Mouse (Mus musculus): Measurements from ENCODE around the gene Gpc6. TPM values are rescaled to one million over a fixed set of nuclear protein-coding genes. Genes with fewer than 3 reads are reported as not detected.
A peak's percentile ranks its signal among the peaks of the same experiment; 100 is the strongest.

Gene Gpc6
- polyA plus RNA-seq, 1 experiment from 2014 or later: 31.2 TPM

DNA sequence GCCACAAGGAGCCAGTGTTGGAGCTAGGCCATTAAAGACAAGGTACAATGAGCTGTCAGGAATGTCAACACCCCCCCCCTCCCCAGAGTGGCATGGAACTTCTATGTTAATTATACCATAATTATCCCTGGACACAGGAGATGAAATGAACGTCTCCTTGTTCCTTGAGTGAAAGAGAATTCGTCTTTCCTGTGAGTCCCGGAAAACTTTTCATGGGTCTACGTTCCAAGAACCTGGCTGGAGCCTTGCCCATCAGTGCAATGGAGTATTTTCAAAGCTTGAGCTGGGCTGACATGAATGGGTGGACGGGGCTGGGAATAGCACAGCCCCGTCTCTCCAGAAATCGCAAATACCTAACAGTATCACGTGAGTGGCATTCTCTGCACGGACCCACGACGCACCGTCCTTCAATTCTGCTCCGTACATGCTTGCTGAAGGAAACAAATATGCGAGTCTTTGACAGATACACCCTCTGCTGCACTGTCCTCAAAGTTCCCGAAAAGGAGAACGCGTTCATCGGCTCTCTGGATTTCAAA, 444.3 kb downstream of the Gpc6 start:
- ATAC-seq (ENCODE audit: insufficient read depth, low FRiP score, low TSS enrichment) (no peak; the same call in 1 of the 2 replicates), DNase-seq (ENCODE audit: low spot score) (no peak)
- H3K4me2 ChIP-seq (ENCODE audit: low read depth): no peak overlapping the region
- 92% methylated on average over 18 of the region's 18 CpGs for WGBS
- no peaks in the 10 kb centered on the region for H3K4me1 ChIP-seq (ENCODE audit: control insufficient read depth, insufficient read depth, low read length)
- H3K9me3 ChIP-seq (ENCODE audit: control insufficient read depth, low read length): no peaks in the 10 kb centered on the region
- H3K27ac ChIP-seq (ENCODE audit: low read depth, low read length): no peak overlapping the region
- H3K27me3 ChIP-seq (ENCODE audit: control insufficient read depth, insufficient read depth, low read length): no peaks in the 10 kb centered on the region
- H3K4me3 ChIP-seq (ENCODE audit: low read depth, low read length): no peak overlapping the region
- no peak overlapping the region for H3K9ac ChIP-seq (ENCODE audit: low read length)
- no peaks in the 10 kb centered on the region for H3K36me3 ChIP-seq (ENCODE audit: control insufficient read depth, insufficient read depth, low read length)

- ATAC-seq (ENCODE audit: insufficient read depth, low FRiP score, low TSS enrichment) (no peak), DNase-seq (ENCODE audit: low spot score) (no peak)
- no peaks in the 10 kb centered on the region for H3K9me3 ChIP-seq (ENCODE audit: control insufficient read depth, low read length)
- no peak overlapping the region for H3K4me3 ChIP-seq (ENCODE audit: low read depth, low read length)
- H3K9ac ChIP-seq (ENCODE audit: low read length): no peak overlapping the region
- no peaks in the 10 kb centered on the region for H3K36me3 ChIP-seq (ENCODE audit: control insufficient read depth, insufficient read depth, low read length)
- no peaks in the 10 kb centered on the region for H3K27me3 ChIP-seq (ENCODE audit: control insufficient read depth, insufficient read depth, low read length)
- H3K4me2 ChIP-seq (ENCODE audit: low read depth): no peak overlapping the region
- WGBS: 43% methylated on average over 4 of the region's 4 CpGs
- H3K4me1 ChIP-seq (ENCODE audit: control insufficient read depth, insufficient read depth, low read length): no peaks in the 10 kb centered on the region
- no peak overlapping the region for H3K27ac ChIP-seq (ENCODE audit: low read depth, low read length)
Measured at GRCm38 (mm10) chr14:117376822-117377376, 451.8 kb downstream of the Gpc6 start.

GRCm38 (mm10) chr14:117379979-117380378, 454.9 kb downstream of the Gpc6 start:
- Histone ChIP-seq H3K9ac (ENCODE audit: low read length) (no peak overlapping the region), H3K4me3 (ENCODE audit: low read depth, low read length) (no peak overlapping the region), H3K9me3 (ENCODE audit: control insufficient read depth, low read length) (no peaks in the 10 kb centered on the region), H3K27ac (ENCODE audit: low read depth, low read length) (no peak overlapping the region), H3K4me1 (ENCODE audit: control insufficient read depth, insufficient read depth, low read length) (peaks cover 4% of the 10 kb centered on the region), H3K4me2 (ENCODE audit: low read depth) (no peak overlapping the region), H3K36me3 (ENCODE audit: control insufficient read depth, insufficient read depth, low read length) (no peaks in the 10 kb centered on the region), H3K27me3 (ENCODE audit: control insufficient read depth, insufficient read depth, low read length) (no peaks in the 10 kb centered on the region)
- WGBS: 64% methylated on average over 6 of the region's 6 CpGs
- no peak for DNase-seq (ENCODE audit: low spot score)
- no peak for ATAC-seq (ENCODE audit: insufficient read depth, low FRiP score, low TSS enrichment)

GRCm38 (mm10) chr14:117383188-117383587, 458.1 kb downstream of the Gpc6 start:
- Histone ChIP-seq H3K9ac (ENCODE audit: low read length) (no peak overlapping the region), H3K36me3 (ENCODE audit: control insufficient read depth, insufficient read depth, low read length) (no peaks in the 10 kb centered on the region), H3K4me3 (ENCODE audit: low read depth, low read length) (no peak overlapping the region), H3K9me3 (ENCODE audit: control insufficient read depth, low read length) (no peaks in the 10 kb centered on the region), H3K4me2 (ENCODE audit: low read depth) (no peak overlapping the region), H3K27ac (ENCODE audit: low read depth, low read length) (no peak overlapping the region), H3K27me3 (ENCODE audit: control insufficient read depth, insufficient read depth, low read length) (no peaks in the 10 kb centered on the region), H3K4me1 (ENCODE audit: control insufficient read depth, insufficient read depth, low read length) (peaks cover 4% of the 10 kb centered on the region)
- peak; percentile 29 for DNase-seq (ENCODE audit: low spot score)
- no peak; the same call in 1 of the 2 replicates for ATAC-seq (ENCODE audit: insufficient read depth, low FRiP score, low TSS enrichment)
- 62% methylated on average over 7 of the region's 7 CpGs for WGBS

DNA sequence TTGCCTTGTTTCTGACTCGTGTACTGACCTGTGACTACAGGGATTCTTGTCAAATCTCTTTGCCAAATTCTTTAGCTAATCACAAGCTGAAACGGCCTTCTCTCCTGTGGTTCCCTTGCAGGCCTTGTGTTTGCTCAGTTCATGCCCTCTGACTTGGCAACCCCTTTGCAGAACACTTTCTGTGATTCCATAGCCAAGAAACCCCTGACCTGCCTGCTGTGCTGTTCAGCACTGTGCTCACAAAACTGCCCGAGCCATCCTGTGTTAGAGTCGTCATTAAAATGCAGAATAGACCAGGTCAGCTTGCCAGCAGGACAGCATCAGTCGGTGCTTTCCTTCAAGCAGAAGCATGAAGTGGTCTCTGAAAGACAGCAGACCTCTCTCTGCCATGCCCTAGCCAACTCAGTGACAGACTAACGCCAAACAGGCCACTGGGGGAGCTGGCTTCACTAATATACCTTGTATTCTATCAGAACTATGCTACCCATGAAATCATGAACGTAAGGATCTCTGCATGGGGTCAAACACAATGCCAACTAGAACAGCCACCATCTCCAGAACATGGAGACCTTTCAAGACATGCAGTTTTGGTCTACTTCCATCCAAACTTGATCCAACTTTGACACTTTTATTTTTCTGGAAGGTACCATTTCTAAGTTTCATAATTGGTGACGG, 459.1 kb downstream of the Gpc6 start:
- Histone ChIP-seq H3K4me1 (ENCODE audit: control insufficient read depth, insufficient read depth, low read length) (peaks cover 4% of the 10 kb centered on the region), H3K27ac (ENCODE audit: low read depth, low read length) (no peak overlapping the region), H3K9ac (ENCODE audit: low read length) (no peak overlapping the region), H3K4me2 (ENCODE audit: low read depth) (no peak overlapping the region), H3K36me3 (ENCODE audit: control insufficient read depth, insufficient read depth, low read length) (no peaks in the 10 kb centered on the region), H3K27me3 (ENCODE audit: control insufficient read depth, insufficient read depth, low read length) (no peaks in the 10 kb centered on the region), H3K4me3 (ENCODE audit: low read depth, low read length) (no peak overlapping the region), H3K9me3 (ENCODE audit: control insufficient read depth, low read length) (no peaks in the 10 kb centered on the region)
- ATAC-seq (ENCODE audit: insufficient read depth, low FRiP score, low TSS enrichment) (no peak), DNase-seq (ENCODE audit: low spot score) (no peak)
- WGBS: 60% methylated on average over 8 of the region's 8 CpGs

DNA sequence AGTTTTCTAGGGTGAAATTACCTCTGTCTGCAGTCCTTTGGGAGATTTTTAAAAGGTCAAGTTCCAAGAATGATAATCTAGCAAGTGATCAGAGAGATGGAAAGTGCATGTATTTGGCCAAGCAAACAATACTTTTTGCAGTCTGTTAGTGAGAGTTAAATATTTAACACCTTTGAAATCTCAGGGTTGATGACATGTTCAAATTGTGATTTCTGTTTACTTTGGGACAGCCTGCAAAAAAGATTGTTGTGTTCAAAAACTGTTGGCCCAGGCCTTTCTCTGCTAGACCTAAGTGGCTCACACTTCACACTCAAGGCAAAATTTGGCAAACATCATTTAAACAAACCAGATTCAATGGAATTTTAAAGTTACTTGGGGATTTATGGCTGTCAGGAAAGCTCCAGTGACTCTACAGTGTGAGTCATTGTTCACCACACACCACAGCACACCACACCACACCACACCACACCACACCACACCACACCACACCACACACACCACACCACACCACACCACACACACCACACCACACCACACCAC, 460.7 kb downstream of the Gpc6 start:
- Histone ChIP-seq H3K4me1 (ENCODE audit: control insufficient read depth, insufficient read depth, low read length) (peaks cover 4% of the 10 kb centered on the region), H3K36me3 (ENCODE audit: control insufficient read depth, insufficient read depth, low read length) (no peaks in the 10 kb centered on the region), H3K4me2 (ENCODE audit: low read depth) (no peak overlapping the region), H3K9me3 (ENCODE audit: control insufficient read depth, low read length) (no peaks in the 10 kb centered on the region), H3K27ac (ENCODE audit: low read depth, low read length) (no peak overlapping the region), H3K4me3 (ENCODE audit: low read depth, low read length) (no peak overlapping the region), H3K9ac (ENCODE audit: low read length) (no peak overlapping the region), H3K27me3 (ENCODE audit: control insufficient read depth, insufficient read depth, low read length) (no peaks in the 10 kb centered on the region)
- ATAC-seq (ENCODE audit: insufficient read depth, low FRiP score, low TSS enrichment) (no peak), DNase-seq (ENCODE audit: low spot score) (no peak)

DNA sequence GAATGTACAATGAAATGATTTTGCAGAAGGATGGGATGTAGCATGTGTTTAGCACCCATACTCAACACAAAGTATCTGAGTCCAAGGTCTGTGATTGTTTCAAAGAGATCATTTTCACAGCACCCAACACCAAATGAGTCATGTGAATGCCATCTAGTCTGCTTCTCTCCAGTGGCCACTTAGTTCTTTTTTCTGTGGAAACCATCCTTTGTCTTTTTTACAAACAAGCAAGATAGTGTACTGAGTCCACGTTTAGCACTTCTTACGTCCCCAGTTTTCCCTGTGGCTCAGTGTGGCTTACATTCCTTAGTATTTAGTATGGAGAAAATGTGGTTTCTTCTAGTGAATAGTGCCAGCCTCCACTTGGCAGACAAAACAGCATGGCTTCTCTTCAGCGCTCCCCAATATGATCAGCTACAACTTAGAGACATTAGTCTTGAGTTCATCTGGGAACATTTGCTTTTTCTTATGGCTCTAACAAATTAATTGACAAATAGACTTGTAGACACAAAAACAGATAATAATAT, 465.7 kb downstream of the Gpc6 start:
- no peaks in the 10 kb centered on the region for H3K4me1 ChIP-seq (ENCODE audit: control insufficient read depth, insufficient read depth, low read length)
- no peaks in the 10 kb centered on the region for H3K27me3 ChIP-seq (ENCODE audit: control insufficient read depth, insufficient read depth, low read length)
- ATAC-seq (ENCODE audit: insufficient read depth, low FRiP score, low TSS enrichment) (no peak), DNase-seq (ENCODE audit: low spot score) (no peak)
- H3K4me2 ChIP-seq (ENCODE audit: low read depth): no peak overlapping the region
- H3K9me3 ChIP-seq (ENCODE audit: control insufficient read depth, low read length): no peaks in the 10 kb centered on the region
- H3K27ac ChIP-seq (ENCODE audit: low read depth, low read length): no peak overlapping the region
- H3K4me3 ChIP-seq (ENCODE audit: low read depth, low read length): no peak overlapping the region
- no peak overlapping the region for H3K9ac ChIP-seq (ENCODE audit: low read length)
- no peaks in the 10 kb centered on the region for H3K36me3 ChIP-seq (ENCODE audit: control insufficient read depth, insufficient read depth, low read length)
- 90% methylated on average over 3 of the region's 3 CpGs for WGBS

DNA sequence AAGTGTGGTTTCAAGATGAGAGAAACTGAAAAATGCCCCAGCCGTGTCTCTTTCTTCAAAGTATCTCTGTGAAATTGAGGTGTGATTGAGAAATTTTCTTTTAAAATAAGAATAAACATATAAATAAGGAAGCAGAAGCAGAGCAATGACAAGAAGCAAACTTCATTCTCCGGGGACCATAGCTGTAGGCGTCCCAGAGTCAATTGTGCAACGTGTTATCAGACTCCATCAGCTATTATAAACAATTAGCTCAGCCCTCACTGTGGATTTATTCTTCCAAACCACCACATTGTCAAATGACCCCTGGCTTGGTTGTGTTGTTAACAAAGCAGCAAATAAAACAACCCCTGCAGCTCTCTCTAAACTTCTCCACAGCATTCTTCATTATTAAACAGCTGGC, 466.3 kb downstream of the Gpc6 start:
- WGBS: 72% methylated on average over 4 of the region's 4 CpGs
- no peaks in the 10 kb centered on the region for H3K36me3 ChIP-seq (ENCODE audit: control insufficient read depth, insufficient read depth, low read length)
- H3K4me3 ChIP-seq (ENCODE audit: low read depth, low read length): no peak overlapping the region
- H3K4me2 ChIP-seq (ENCODE audit: low read depth): no peak overlapping the region
- DNase-seq (ENCODE audit: low spot score) (no peak), ATAC-seq (ENCODE audit: insufficient read depth, low FRiP score, low TSS enrichment) (no peak)
- H3K4me1 ChIP-seq (ENCODE audit: control insufficient read depth, insufficient read depth, low read length): no peaks in the 10 kb centered on the region
- H3K9ac ChIP-seq (ENCODE audit: low read length): no peak overlapping the region
- H3K9me3 ChIP-seq (ENCODE audit: control insufficient read depth, low read length): no peaks in the 10 kb centered on the region
- H3K27ac ChIP-seq (ENCODE audit: low read depth, low read length): no peak overlapping the region
- no peaks in the 10 kb centered on the region for H3K27me3 ChIP-seq (ENCODE audit: control insufficient read depth, insufficient read depth, low read length)

DNA sequence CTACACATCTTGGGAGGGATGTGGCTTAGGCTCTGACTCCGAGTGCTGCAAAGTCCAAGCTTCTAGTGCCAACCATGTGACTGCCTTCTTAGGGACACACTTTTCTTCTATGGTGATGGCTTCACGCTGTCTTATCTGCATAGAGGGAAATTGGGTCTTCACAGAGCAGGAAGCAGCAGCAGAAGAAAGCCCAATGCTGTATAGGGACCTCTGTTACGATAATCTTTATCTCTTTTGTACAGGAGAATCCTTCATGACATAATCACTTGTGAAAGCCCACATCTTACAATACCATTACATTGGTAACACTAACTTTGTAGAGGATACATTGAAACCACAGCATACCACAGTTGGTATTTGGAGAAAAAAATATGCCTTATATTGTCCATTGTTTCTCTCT, 472.1 kb downstream of the Gpc6 start:
- Histone ChIP-seq H3K27me3 (ENCODE audit: control insufficient read depth, insufficient read depth, low read length) (no peaks in the 10 kb centered on the region), H3K4me3 (ENCODE audit: low read depth, low read length) (no peak overlapping the region), H3K9ac (ENCODE audit: low read length) (no peak overlapping the region), H3K36me3 (ENCODE audit: control insufficient read depth, insufficient read depth, low read length) (no peaks in the 10 kb centered on the region), H3K27ac (ENCODE audit: low read depth, low read length) (no peak overlapping the region), H3K4me2 (ENCODE audit: low read depth) (no peak overlapping the region), H3K4me1 (ENCODE audit: control insufficient read depth, insufficient read depth, low read length) (no peaks in the 10 kb centered on the region), H3K9me3 (ENCODE audit: control insufficient read depth, low read length) (no peaks in the 10 kb centered on the region)
- no peak for DNase-seq (ENCODE audit: low spot score)
- no peak for ATAC-seq (ENCODE audit: insufficient read depth, low FRiP score, low TSS enrichment)
- WGBS: 92% methylated on average over 3 of the region's 3 CpGs
